Mouse (Mus musculus): ENCODE measurements around the gene Gm10471.
"Not testable (repeated sequence)": the region's sequence is repeated elsewhere in the genome, so short reads cannot be mapped to it uniquely, and the experiment has no call there.

The Gm10471 gene

GRCm38 (mm10) chr5:26089191-26089590 lies at the start of gene Gm10471:
Gm10471 (minus strand) TSS chr5:26089291.
- POLR2A ChIA-PET, CTCF ChIA-PET: not testable (repeated sequence)

GRCm38 (mm10) chr5:26121321-26121720 lies 32.2 kb upstream of the Gm10471 start, which contains the start of gene Gm10220:
Gm10220 (minus strand) TSS chr5:26121421.
- CTCF ChIA-PET, POLR2A ChIA-PET: not testable (repeated sequence)

GRCm38 (mm10) chr5:26105262-26105661 lies 16.2 kb upstream of the Gm10471 start, which contains the start of gene 5031410I06Rik:
5031410I06Rik (minus strand) TSS chr5:26105362.
- POLR2A ChIA-PET, CTCF ChIA-PET: not testable (repeated sequence)

GRCm38 (mm10) chr5:26079023-26079422 lies 10.1 kb downstream of the Gm10471 start:
- POLR2A ChIA-PET, CTCF ChIA-PET: not testable (repeated sequence)

- CTCF ChIA-PET, result interaction anchor here in 2 of 4 experiments (1.2 to 2.2 kb wide), 2 partner anchors 63 to 64 kb away, joined by 3 to 10 read pairs; no protein-coding TSS in a partner anchor
Measured at GRCm38 (mm10) chr5:26070716-26071115, 18.4 kb downstream of the Gm10471 start.

GRCm38 (mm10) chr5:26058481-26058880 lies 30.6 kb downstream of the Gm10471 start, which contains the start of gene Gm7347:
Gm7347 (minus strand) TSS chr5:26058581.
- CTCF ChIA-PET, POLR2A ChIA-PET: not testable (repeated sequence)

More at GRCm38 (mm10) chr5:26070716-26071115, 18.4 kb downstream of the Gm10471 start:
- POLR2A ChIA-PET, result interaction anchor here in 1 of 4 experiments (0.5 kb wide), 1 partner anchor 1471 kb away, joined by 3 read pairs; no protein-coding TSS in a partner anchor

- POLR2A ChIA-PET, CTCF ChIA-PET: not testable (repeated sequence)
Measured at GRCm38 (mm10) chr5:26039458-26039857, 49.6 kb downstream of the Gm10471 start, which contains the start of gene Speer4a. Speer4a (minus strand) TSS chr5:26039558.

Data from embryonic stem cell, embryonic (primary cell).